Mouse (Mus musculus) embryonic facial prominence, embryonic 13.5 days (tissue): ENCODE results near the gene Ccdc167. TPM values are rescaled to one million over a fixed set of nuclear protein-coding genes. Genes with fewer than 3 reads are reported as not detected.

Source experiments
- ATAC-seq: fragments of 200-750 bp; cut with Nextera tagmentation; 2 replicates; pipeline ENCODE4 v1.8.0; 2017; ENCODE audit warnings: low read depth; ENCODE audit not compliant: insufficient number of reproducible peaks, insufficient read depth, low FRiP score, low TSS enrichment
- H3K27ac ChIP-seq: fragments of 300-500 bp; sonication (generic); 2 replicates; pipeline ENCODE4 v1.5.1; 2015; ENCODE audit warnings: moderate library complexity, mild to moderate bottlenecking, inconsistent platforms
- H3K27me3 ChIP-seq: fragments of 300-500 bp; sonication (generic); 2 replicates; pipeline ENCODE4 v1.6.1; 2015; ENCODE audit warnings: mild to moderate bottlenecking, inconsistent platforms
- H3K36me3 ChIP-seq: fragments of 300-500 bp; sonication (generic); 2 replicates; pipeline ENCODE4 v1.6.1; 2015; ENCODE audit warnings: mild to moderate bottlenecking, inconsistent platforms
- H3K4me1 ChIP-seq: fragments of 300-500 bp; sonication (generic); 2 replicates; pipeline ENCODE4 v1.6.1; 2015; ENCODE audit warnings: inconsistent platforms
- H3K4me2 ChIP-seq: fragments of 300-500 bp; sonication (generic); 2 replicates; pipeline ENCODE4 v1.6.1; 2015; ENCODE audit warnings: moderate library complexity, mild to moderate bottlenecking, inconsistent platforms
- H3K4me3 ChIP-seq: fragments of 300-500 bp; sonication (generic); 2 replicates; pipeline ENCODE4 v1.5.1; 2015; ENCODE audit warnings: mild to moderate bottlenecking, inconsistent platforms
- H3K9ac ChIP-seq: fragments of 300-500 bp; sonication (generic); 2 replicates; pipeline ENCODE4 v1.6.1; 2015; ENCODE audit warnings: mild to moderate bottlenecking, inconsistent platforms
- H3K9me3 ChIP-seq: fragments of 300-500 bp; sonication (generic); 2 replicates; pipeline ENCODE4 v1.6.1; 2016; ENCODE audit warnings: inconsistent platforms
- WGBS: fragments of 180-500 bp; shearing (Covaris S2); methylation state at CpG from one replicate; pipeline ENCODE4 v1.1.7; 2015; ENCODE audit warnings: mixed read lengths; 5-methylcytosine and 5-hydroxymethylcytosine counted together
- polyA plus RNA-seq: library from polyadenylated mRNA; unstranded; fragments of >200 nt; fragmentation: Nextera tagmentation; extraction: Ambion mirVana; gene quantifications from 2 replicates; pipeline ENCODE4 v1.2.1, GENCODE M21; 2015

Gene Ccdc167
- polyA plus RNA-seq, result 14.5 and 15.8 TPM in 2 replicates

- Histone ChIP-seq H3K36me3 (peaks cover 8% of the 10 kb centered on the region; the same call in 1 of the 2 replicates), H3K9ac (peak within 1 kb of the TSS; percentile 70), H3K4me3 (peak within 1 kb of the TSS; percentile 60), H3K4me1 (peaks cover 13% of the 10 kb centered on the region), H3K4me2 (peak within 1 kb of the TSS; percentile 69), H3K27me3 (no peaks in the 10 kb centered on the region), H3K9me3 (0 out of 2 replicates have a peak, but pooled peaks cover under 1% of the 10 kb centered on the region), H3K27ac (peak within 1 kb of the TSS; percentile 28; the same call in 1 of the 2 replicates)
- WGBS, result 5% methylated on average over 41 of the region's 41 CpGs
- ATAC-seq, result peak; percentile 94
These were observed at the start of gene Ccdc167 for GRCm38 (mm10) chr17:29716732-29717445. Gene Ccdc167, minus strand, starts transcription at chr17:29717044.

GRCm38 (mm10) chr17:29765380-29765779 is 48.5 kb upstream of the Ccdc167 start:
- ATAC-seq, result no peak
- Histone ChIP-seq H3K36me3 (no peaks in the 10 kb centered on the region), H3K27me3 (no peaks in the 10 kb centered on the region), H3K9me3 (no peaks in the 10 kb centered on the region), H3K4me1 (peaks cover 6% of the 10 kb centered on the region; the same call in 1 of the 2 replicates), H3K4me3 (no peak overlapping the region), H3K27ac (no peak overlapping the region), H3K4me2 (no peak overlapping the region), H3K9ac (no peak overlapping the region)
- 80% methylated on average over 9 of the region's 9 CpGs for WGBS

- ATAC-seq, result no peak
- 74% methylated on average over 8 of the region's 8 CpGs for WGBS
- no peak overlapping the region for H3K4me3 ChIP-seq
These were observed 45.7 kb upstream of the Ccdc167 start for GRCm38 (mm10) chr17:29762551-29762950.

GRCm38 (mm10) chr17:29761938-29762337 is 45.1 kb upstream of the Ccdc167 start:
- H3K4me3 ChIP-seq, result no peak overlapping the region
- WGBS, result 73% methylated on average over 9 of the region's 9 CpGs
- H3K27me3 ChIP-seq, result no peaks in the 10 kb centered on the region
- no peak for ATAC-seq
- H3K27ac ChIP-seq, result no peak overlapping the region
- no peak overlapping the region for H3K4me2 ChIP-seq
- no peaks in the 10 kb centered on the region for H3K9me3 ChIP-seq
- H3K4me1 ChIP-seq, result no peaks in the 10 kb centered on the region; the same call in 1 of the 2 replicates
- H3K36me3 ChIP-seq, result no peaks in the 10 kb centered on the region
- H3K9ac ChIP-seq, result no peak overlapping the region

More at GRCm38 (mm10) chr17:29762551-29762950, 45.7 kb upstream of the Ccdc167 start:
- Histone ChIP-seq H3K9me3 (no peaks in the 10 kb centered on the region), H3K27ac (no peak overlapping the region), H3K4me2 (no peak overlapping the region), H3K4me1 (peaks cover 6% of the 10 kb centered on the region; the same call in 1 of the 2 replicates), H3K27me3 (no peaks in the 10 kb centered on the region), H3K36me3 (no peaks in the 10 kb centered on the region), H3K9ac (no peak overlapping the region)

GRCm38 (mm10) chr17:29760404-29761375 is 43.8 kb upstream of the Ccdc167 start:
- ATAC-seq, result no peak

GRCm38 (mm10) chr17:29759963-29760362 is 43.1 kb upstream of the Ccdc167 start:
- H3K9me3 ChIP-seq, result no peaks in the 10 kb centered on the region
- WGBS, result 86% methylated on average over 19 of the region's 19 CpGs
- ATAC-seq, result no peak
- peaks cover 3% of the 10 kb centered on the region; the same call in 1 of the 2 replicates for H3K4me1 ChIP-seq
- no peak overlapping the region for H3K27ac ChIP-seq
- H3K9ac ChIP-seq, result no peak overlapping the region
- no peak overlapping the region for H3K4me2 ChIP-seq
- H3K27me3 ChIP-seq, result no peaks in the 10 kb centered on the region
- H3K4me3 ChIP-seq, result no peak overlapping the region
- H3K36me3 ChIP-seq, result no peaks in the 10 kb centered on the region

More at GRCm38 (mm10) chr17:29760404-29761375, 43.8 kb upstream of the Ccdc167 start:
- Histone ChIP-seq H3K4me2 (no peak overlapping the region), H3K27me3 (no peaks in the 10 kb centered on the region), H3K27ac (no peak overlapping the region), H3K9ac (no peak overlapping the region), H3K9me3 (no peaks in the 10 kb centered on the region), H3K4me3 (no peak overlapping the region), H3K4me1 (no peaks in the 10 kb centered on the region), H3K36me3 (no peaks in the 10 kb centered on the region)
- whole genome bisulfite sequencing, result 84% methylated on average over 21 of the region's 21 CpGs

GRCm38 (mm10) chr17:29756381-29756780 is 39.5 kb upstream of the Ccdc167 start:
- Histone ChIP-seq H3K27ac (no peak overlapping the region), H3K36me3 (no peaks in the 10 kb centered on the region), H3K4me1 (peaks cover 9% of the 10 kb centered on the region; the same call in 1 of the 2 replicates), H3K9ac (no peak overlapping the region), H3K9me3 (no peaks in the 10 kb centered on the region), H3K4me2 (no peak overlapping the region), H3K4me3 (no peak overlapping the region), H3K27me3 (no peaks in the 10 kb centered on the region)
- WGBS, result 86% methylated on average over 10 of the region's 10 CpGs
- no peak for ATAC-seq

GRCm38 (mm10) chr17:29754510-29754909 is 37.7 kb upstream of the Ccdc167 start:
- Histone ChIP-seq H3K9ac (no peak overlapping the region), H3K36me3 (no peaks in the 10 kb centered on the region), H3K27ac (no peak overlapping the region), H3K9me3 (no peaks in the 10 kb centered on the region), H3K4me3 (no peak overlapping the region), H3K4me2 (no peak overlapping the region), H3K27me3 (no peaks in the 10 kb centered on the region), H3K4me1 (peaks cover 17% of the 10 kb centered on the region; the same call in 1 of the 2 replicates)
- ATAC-seq, result no peak
- WGBS, result 55% methylated on average over 4 of the region's 4 CpGs

GRCm38 (mm10) chr17:29747466-29747865 is 30.6 kb upstream of the Ccdc167 start:
- H3K9ac ChIP-seq, result no peak overlapping the region
- WGBS, result 55% methylated on average over 6 of the region's 6 CpGs
- H3K36me3 ChIP-seq, result no peaks in the 10 kb centered on the region
- no peaks in the 10 kb centered on the region for H3K9me3 ChIP-seq
- H3K4me2 ChIP-seq, result no peak overlapping the region
- no peak overlapping the region for H3K27ac ChIP-seq
- H3K4me1 ChIP-seq, result 0 out of 2 replicates have a peak, but pooled peaks cover 15% of the 10 kb centered on the region
- ATAC-seq, result no peak
- no peaks in the 10 kb centered on the region for H3K27me3 ChIP-seq
- H3K4me3 ChIP-seq, result no peak overlapping the region

- H3K27me3 ChIP-seq, result no peaks in the 10 kb centered on the region
- no peak for ATAC-seq
- 0 out of 2 replicates have a peak overlapping the region, but pooled peaks have one; percentile 16 for H3K9ac ChIP-seq
- WGBS, result 56% methylated on average over 22 of the region's 22 CpGs
- no peak overlapping the region for H3K4me2 ChIP-seq
- no peak overlapping the region for H3K27ac ChIP-seq
- H3K4me3 ChIP-seq, result no peak overlapping the region
- no peaks in the 10 kb centered on the region; the same call in 1 of the 2 replicates for H3K9me3 ChIP-seq
- H3K4me1 ChIP-seq, result peaks cover 21% of the 10 kb centered on the region
- H3K36me3 ChIP-seq, result no peaks in the 10 kb centered on the region
These were observed 21.3 kb upstream of the Ccdc167 start for GRCm38 (mm10) chr17:29737849-29738804.
